Mouse (Mus musculus): ENCODE measurements around the gene Fam166b. TPM values are rescaled to one million over a fixed set of nuclear protein-coding genes. Genes with fewer than 3 reads are reported as not detected.

Fam166b gene
- polyA plus RNA-seq, 1 experiment from 2014 or later = 0.10 TPM

DNA sequence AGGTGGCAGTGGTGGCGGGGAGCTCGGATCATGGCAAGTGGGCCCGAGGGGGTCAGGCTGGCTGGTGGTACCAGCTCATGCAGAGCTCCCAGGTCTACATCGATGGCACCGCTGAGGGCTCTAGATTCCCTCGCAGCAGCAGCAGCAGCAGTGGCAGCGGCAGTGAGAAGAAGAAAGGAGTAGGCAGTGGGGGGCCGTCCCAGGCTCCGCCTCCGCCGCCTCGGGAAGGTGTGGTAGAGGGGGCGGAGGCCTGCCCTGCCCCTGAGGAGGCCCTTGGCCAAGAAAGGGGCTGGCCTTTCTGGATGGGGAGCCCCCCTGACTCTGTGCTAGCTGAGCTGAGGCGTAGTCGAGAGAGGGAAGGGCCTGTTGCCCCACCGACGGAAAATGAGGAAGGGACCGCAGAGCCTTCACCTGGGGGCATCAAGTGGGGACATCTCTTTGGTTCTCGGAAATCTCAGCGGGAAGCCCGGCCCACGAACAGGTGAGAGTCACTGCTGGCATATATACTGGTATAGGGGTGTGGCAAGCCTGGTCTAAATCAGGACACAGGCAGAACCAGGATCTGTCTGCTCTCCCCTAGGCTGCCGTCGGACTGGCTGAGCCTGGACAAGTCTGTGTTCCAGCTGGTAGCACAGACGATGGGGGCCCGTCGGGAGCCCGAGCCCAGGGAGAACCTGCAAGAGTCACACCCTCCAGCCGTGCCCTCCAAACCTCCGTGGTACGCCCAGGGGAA is 3.1 kb downstream of the Fam166b start:
- H3K27ac ChIP-seq = peak overlapping the region; percentile 45
- peaks cover 50% of the 10 kb centered on the region for H3K4me1 ChIP-seq
- 13% methylated on average over 31 of the region's 31 CpGs for WGBS
- no peaks in the 10 kb centered on the region for H3K9me3 ChIP-seq
- no peak for DNase-seq (ENCODE audit: extremely low spot score, low spot score)
- H3K4me3 ChIP-seq = peak overlapping the region; percentile 36
- peaks cover 47% of the 10 kb centered on the region for H3K36me3 ChIP-seq (replicated peaks)
- peaks cover 94% of the 10 kb centered on the region for H3K27me3 ChIP-seq (ENCODE audit: poor library complexity, severe bottlenecking)

DNA sequence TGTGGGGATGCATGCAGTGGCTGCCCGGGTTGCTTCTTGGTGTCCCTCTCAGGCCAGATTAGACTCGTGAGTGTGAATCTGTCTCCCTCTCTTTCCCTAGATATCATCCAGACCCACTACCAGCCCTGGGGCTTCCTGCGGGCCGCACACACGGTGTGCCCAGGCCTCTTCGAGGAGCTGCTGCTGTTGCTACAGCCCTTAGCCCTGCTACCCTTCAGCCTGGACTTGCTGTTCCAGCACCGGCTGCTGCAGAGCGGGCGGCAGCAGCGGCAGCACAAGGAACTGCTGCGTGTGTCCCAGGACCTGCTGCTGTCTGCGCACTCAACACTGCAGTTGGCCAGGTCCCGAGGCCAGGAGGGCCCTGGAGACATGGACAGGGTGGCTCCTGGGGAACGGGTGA is 3.7 kb downstream of the Fam166b start:
- Histone ChIP-seq H3K9me3 (no peaks in the 10 kb centered on the region), H3K4me1 (peaks cover 50% of the 10 kb centered on the region), H3K36me3 (replicated peaks) (peaks cover 47% of the 10 kb centered on the region), H3K4me3 (peak overlapping the region; percentile 36), H3K27me3 (ENCODE audit: poor library complexity, severe bottlenecking) (peaks cover 88% of the 10 kb centered on the region), H3K27ac (peak overlapping the region; percentile 45)
- WGBS = 17% methylated on average over 14 of the region's 14 CpGs
- peak; percentile 33 for DNase-seq (ENCODE audit: extremely low spot score, low spot score)

DNA sequence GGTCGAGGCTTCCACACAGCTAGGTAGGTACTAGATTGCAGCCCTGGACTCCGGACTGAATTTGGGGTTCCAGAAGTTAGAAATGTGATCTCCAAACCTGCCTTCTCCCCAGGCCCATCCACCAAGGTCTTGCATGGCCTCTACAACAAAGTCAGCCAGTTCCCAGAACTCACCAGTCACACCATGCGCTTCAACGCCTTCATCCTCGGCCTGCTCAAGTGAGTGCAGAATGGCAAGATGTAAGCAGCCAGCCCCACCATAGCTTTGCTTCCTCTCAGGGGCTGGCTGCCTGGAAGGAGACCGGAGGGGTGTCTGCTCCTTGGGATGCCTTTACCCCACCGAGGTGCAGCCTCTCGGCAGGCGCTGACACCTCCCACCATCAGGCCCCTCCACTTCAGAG is 4.9 kb downstream of the Fam166b start:
- no peaks in the 10 kb centered on the region for H3K9me3 ChIP-seq
- DNase-seq (ENCODE audit: extremely low spot score, low spot score) = no peak
- 91% methylated on average over 9 of the region's 9 CpGs for WGBS
- H3K4me1 ChIP-seq = peaks cover 55% of the 10 kb centered on the region
- H3K27me3 ChIP-seq (ENCODE audit: poor library complexity, severe bottlenecking) = peaks cover 77% of the 10 kb centered on the region
- H3K4me3 ChIP-seq = no peak overlapping the region
- H3K27ac ChIP-seq = no peak overlapping the region
- H3K36me3 ChIP-seq (replicated peaks) = peaks cover 47% of the 10 kb centered on the region

DNA sequence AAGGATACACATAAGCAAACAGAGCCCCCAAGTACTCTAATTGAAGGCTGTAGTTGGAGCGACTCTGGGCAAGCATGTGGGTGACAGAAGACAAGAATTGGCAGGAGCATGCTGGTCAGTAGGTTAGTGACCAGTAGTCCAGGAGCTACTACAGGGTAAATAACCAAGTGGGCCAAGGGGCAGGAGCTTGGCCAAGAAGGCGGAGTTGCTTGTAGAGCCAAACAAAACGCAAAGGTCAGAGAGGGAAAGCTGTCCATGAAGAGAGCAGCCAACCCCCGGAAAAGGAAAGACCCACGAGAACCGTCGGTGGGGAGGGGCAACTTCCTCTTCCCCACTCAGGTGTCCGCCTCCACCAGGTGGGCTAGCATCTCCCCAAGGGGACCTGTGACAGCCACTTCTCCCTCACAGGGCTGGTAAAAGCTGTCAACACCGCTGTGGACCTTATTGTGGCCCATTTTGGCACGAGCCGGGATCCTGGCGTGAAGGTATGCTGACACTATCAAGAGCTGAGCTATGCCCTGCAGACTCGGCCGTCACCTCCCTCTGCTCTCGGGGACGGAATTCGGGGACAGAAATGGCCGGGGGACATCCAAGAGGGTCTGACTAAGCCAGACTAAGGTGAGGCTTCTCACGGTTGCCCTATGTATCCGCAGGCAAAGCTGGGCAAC is 5.5 kb downstream of the Fam166b start:
- Histone ChIP-seq H3K27ac (no peak overlapping the region), H3K4me3 (no peak overlapping the region), H3K4me1 (peaks cover 52% of the 10 kb centered on the region), H3K36me3 (replicated peaks) (peaks cover 47% of the 10 kb centered on the region), H3K9me3 (no peaks in the 10 kb centered on the region), H3K27me3 (ENCODE audit: poor library complexity, severe bottlenecking) (peaks cover 70% of the 10 kb centered on the region)
- 93% methylated on average over 20 of the region's 20 CpGs for WGBS
- no peak for DNase-seq (ENCODE audit: extremely low spot score, low spot score)

DNA sequence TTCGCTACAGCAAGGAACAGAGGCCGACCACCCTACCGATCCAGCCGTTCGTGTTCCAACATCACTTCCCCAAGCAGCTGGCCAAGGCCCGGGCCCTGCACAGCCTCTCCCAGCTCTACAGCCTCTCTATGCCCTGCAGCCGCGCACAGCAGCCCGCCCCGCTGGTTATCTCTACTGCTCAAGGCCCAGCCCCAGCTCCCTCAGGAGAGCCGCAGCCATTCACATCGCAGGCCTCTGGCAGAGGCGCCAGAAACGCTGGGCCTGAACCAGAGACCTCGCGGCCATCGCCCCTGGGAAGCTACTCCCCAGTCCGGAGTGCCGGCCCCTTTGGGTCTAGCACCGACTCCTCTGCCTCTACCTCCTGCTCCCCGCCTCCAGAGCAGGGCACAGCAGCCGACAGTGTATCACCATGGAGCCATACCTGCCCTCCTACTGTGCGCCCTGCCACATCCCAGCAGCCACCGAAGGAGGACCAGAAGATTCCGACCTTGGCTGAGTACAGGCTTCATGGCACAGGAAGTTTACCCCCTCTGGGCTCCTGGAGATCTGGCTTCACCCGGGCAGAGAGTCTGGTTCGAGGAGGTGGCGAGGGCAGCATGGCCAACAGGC is 7.2 kb downstream of the Fam166b start:
- H3K27me3 ChIP-seq (ENCODE audit: poor library complexity, severe bottlenecking) = peaks cover 54% of the 10 kb centered on the region
- DNase-seq (ENCODE audit: extremely low spot score, low spot score) = no peak
- WGBS = 77% methylated on average over 28 of the region's 28 CpGs
- peaks cover 41% of the 10 kb centered on the region for H3K4me1 ChIP-seq
- no peaks in the 10 kb centered on the region for H3K9me3 ChIP-seq
- H3K4me3 ChIP-seq = no peak overlapping the region
- H3K36me3 ChIP-seq (replicated peaks) = peaks cover 53% of the 10 kb centered on the region
- H3K27ac ChIP-seq = no peak overlapping the region

DNA sequence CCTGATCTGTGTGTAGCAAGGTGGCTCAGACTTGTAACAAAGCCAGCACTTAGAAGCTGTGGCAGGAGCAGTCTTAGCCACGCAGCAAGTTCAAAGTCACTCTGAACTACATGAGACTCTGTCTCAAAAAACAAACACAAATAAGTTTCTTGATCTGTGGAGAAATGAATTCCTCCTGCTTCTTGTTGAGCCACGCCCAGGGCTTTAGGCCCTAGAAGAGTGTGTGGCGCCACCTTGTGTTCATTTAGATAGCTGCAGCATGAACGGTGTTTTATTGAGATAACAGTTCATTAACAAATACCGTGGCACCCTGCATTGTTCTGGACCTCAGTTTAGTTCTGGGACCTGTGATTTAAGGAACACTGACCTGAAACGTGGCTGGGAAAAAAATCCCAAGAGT is 8.6 kb downstream of the Fam166b start:
- Histone ChIP-seq H3K27me3 (ENCODE audit: poor library complexity, severe bottlenecking) (peaks cover 39% of the 10 kb centered on the region), H3K4me1 (peaks cover 26% of the 10 kb centered on the region), H3K27ac (no peak overlapping the region), H3K9me3 (no peaks in the 10 kb centered on the region), H3K36me3 (replicated peaks) (peaks cover 60% of the 10 kb centered on the region), H3K4me3 (no peak overlapping the region)
- WGBS = 8% methylated on average over 6 of the region's 6 CpGs
- peak; percentile 74 for DNase-seq (ENCODE audit: extremely low spot score, low spot score)

DNA sequence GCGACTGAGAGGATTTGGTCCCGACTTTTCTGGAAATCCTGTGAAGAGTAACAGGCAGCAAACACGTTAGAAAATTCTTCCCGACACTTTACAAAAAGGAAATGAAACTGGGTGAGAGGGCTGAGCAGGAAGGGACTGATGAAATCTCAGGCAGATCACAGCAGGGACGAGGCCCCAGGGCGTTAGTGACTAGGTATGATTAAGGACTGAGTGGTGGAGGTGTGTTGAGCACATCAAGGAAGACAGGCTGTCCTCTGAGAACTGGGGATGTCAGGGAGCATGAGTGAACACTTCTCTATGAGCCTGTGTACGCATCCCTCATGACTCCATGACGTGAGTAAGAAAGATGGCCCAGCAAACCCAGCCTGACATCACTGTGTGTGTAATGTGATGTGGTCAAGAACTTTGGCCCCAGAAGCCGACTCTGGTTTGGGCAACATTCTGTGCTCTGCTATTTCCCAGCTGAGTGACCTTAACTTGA is 9.1 kb downstream of the Fam166b start:
- H3K4me3 ChIP-seq = no peak overlapping the region
- peaks cover 60% of the 10 kb centered on the region for H3K36me3 ChIP-seq (replicated peaks)
- DNase-seq (ENCODE audit: extremely low spot score, low spot score) = no peak
- WGBS = 75% methylated on average over 9 of the region's 9 CpGs
- no peaks in the 10 kb centered on the region for H3K9me3 ChIP-seq
- H3K27ac ChIP-seq = no peak overlapping the region
- H3K27me3 ChIP-seq (ENCODE audit: poor library complexity, severe bottlenecking) = peaks cover 35% of the 10 kb centered on the region
- H3K4me1 ChIP-seq = peaks cover 22% of the 10 kb centered on the region; the same call in 1 of the 2 replicates

DNA sequence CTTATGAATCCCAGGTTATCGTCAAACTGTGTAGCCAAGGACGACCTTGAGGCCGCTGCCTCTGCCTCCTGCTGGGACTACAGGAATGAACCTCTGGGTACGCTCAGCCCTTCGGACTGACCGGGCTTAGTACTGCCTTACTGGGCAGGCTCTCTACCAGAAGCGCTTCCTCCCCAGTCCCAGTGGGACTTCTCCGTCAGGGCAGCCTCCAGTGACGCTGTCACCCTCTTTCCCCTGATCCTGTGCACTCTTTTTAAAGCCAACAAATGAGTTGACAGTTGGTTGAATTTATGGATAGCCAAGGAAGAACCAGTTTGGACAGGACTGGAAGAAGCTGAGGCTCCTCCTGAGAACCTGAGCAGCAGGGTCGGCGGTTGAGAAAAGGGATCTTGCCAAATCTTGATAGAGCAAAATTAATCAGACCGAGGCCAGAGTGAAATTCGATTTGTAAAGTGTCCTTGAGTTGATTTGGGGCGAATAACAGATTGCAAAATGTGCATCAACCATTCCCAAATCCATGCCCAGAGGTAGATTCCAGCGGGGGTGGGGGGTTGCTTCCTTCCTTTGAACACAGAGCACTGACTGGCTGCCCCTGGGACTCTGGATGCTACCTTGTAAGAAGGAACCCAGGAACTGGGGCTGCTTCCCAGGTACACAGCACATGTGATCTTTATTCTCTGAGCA is 9.8 kb downstream of the Fam166b start:
- no peak for DNase-seq (ENCODE audit: extremely low spot score, low spot score)
- WGBS = 63% methylated on average over 15 of the region's 15 CpGs
- H3K36me3 ChIP-seq (replicated peaks) = peaks cover 56% of the 10 kb centered on the region
- H3K27me3 ChIP-seq (ENCODE audit: poor library complexity, severe bottlenecking) = peaks cover 27% of the 10 kb centered on the region
- no peak overlapping the region for H3K4me3 ChIP-seq
- no peak overlapping the region for H3K27ac ChIP-seq
- H3K4me1 ChIP-seq = peaks cover 22% of the 10 kb centered on the region; the same call in 1 of the 2 replicates
- H3K9me3 ChIP-seq = no peaks in the 10 kb centered on the region

DNA sequence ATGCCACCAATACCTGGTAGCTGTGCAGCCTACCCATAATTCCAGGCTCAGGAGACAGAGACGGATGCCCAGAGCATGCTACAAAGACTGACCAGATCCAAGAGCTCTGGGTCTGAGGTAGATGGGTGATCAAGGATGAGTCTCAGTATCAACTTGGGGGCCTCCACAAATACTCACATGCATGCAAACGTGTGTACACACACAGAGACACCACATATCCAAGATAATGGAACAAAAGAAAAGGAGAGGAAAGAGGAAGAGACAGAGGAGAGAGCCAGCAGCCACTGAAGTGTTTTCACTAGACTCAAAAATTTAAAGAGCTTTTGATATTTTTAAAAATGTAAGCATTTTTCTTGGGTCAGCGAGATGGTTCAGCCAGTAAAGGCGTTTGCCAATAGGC is 10.5 kb downstream of the Fam166b start:
- peaks cover 50% of the 10 kb centered on the region for H3K36me3 ChIP-seq (replicated peaks)
- no peak overlapping the region for H3K4me3 ChIP-seq
- WGBS = 83% methylated on average over 4 of the region's 4 CpGs
- DNase-seq (ENCODE audit: extremely low spot score, low spot score) = no peak
- no peaks in the 10 kb centered on the region for H3K9me3 ChIP-seq
- peaks cover 22% of the 10 kb centered on the region; the same call in 1 of the 2 replicates for H3K4me1 ChIP-seq
- H3K27me3 ChIP-seq (ENCODE audit: poor library complexity, severe bottlenecking) = peaks cover 21% of the 10 kb centered on the region
- no peak overlapping the region for H3K27ac ChIP-seq

DNA sequence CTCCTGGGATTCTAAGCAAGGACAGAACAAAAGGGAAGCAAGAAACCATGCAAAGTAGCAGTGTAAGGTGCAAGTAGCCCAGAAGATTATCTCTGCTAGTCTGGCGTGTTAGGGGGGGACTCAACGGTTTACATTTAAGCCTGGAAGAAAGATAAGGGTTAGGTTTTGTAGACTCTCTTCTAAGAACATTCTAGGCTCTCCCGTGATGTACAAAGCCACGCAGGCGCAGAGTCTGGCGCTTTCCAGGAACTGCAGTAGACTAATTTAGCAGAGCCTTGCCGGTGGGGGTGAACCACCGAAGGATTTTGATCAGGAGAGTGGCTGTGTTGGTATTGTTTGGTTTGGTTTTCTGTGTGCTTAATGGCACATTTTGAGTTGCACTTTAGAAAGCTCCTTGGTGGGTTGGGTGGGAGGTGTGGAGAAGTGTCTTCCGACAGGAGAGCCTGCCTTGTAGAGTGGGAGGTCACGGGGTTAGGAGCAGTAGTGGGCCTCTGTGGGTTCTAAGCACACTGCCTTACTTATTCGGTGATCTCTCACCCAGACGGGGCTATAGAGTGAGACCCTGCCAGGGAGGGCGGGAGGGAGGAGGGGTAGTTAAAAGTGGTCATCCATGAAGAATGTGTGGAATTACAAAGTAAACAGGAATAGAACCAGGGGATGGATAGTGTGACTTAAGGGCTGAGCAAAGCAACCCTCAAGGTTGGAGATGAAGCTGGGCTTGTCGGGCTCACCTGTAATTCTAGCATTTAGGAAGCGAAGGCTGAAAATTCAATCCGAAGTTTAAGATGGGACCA is 11.5 kb downstream of the Fam166b start:
- H3K9me3 ChIP-seq = no peaks in the 10 kb centered on the region
- H3K4me1 ChIP-seq = peaks cover 22% of the 10 kb centered on the region; the same call in 1 of the 2 replicates
- H3K27me3 ChIP-seq (ENCODE audit: poor library complexity, severe bottlenecking) = peaks cover 11% of the 10 kb centered on the region
- H3K4me3 ChIP-seq = no peak overlapping the region
- H3K36me3 ChIP-seq (replicated peaks) = peaks cover 40% of the 10 kb centered on the region
- H3K27ac ChIP-seq = no peak overlapping the region
- WGBS = 85% methylated on average over 16 of the region's 16 CpGs
- no peak for DNase-seq (ENCODE audit: extremely low spot score, low spot score)

DNA sequence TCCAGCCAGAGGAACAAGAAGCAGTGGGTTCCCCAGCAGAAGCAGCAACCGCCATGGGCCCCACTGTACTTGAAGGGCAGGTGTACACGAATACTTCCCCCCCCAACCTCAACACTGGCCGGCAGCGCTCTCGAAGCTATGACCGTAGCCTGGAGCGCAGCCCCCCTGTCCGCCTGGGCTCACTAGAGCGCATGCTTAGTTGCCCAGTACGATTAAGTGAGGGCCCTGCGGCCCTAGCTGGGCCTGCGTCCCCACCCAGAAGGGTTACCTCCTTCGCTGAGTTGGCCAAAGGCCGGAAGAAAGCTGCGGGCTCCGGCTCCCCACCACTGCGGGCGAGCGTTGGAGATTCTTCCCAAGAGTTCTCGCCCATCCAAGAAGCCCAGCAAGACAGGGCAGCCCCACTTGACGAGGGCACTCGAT is 12.9 kb downstream of the Fam166b start:
- 94% methylated on average over 22 of the region's 22 CpGs for WGBS
- Histone ChIP-seq H3K4me1 (peaks cover 16% of the 10 kb centered on the region; the same call in 1 of the 2 replicates), H3K36me3 (replicated peaks) (peaks cover 27% of the 10 kb centered on the region), H3K27ac (peak overlapping the region; percentile 1; the same call in 1 of the 2 replicates), H3K9me3 (no peaks in the 10 kb centered on the region), H3K4me3 (no peak overlapping the region), H3K27me3 (ENCODE audit: poor library complexity, severe bottlenecking) (no peaks in the 10 kb centered on the region)
- no peak for DNase-seq (ENCODE audit: extremely low spot score, low spot score)

Data from forebrain, embryonic 10.5 days (tissue).